In the genomic region with DNA sequence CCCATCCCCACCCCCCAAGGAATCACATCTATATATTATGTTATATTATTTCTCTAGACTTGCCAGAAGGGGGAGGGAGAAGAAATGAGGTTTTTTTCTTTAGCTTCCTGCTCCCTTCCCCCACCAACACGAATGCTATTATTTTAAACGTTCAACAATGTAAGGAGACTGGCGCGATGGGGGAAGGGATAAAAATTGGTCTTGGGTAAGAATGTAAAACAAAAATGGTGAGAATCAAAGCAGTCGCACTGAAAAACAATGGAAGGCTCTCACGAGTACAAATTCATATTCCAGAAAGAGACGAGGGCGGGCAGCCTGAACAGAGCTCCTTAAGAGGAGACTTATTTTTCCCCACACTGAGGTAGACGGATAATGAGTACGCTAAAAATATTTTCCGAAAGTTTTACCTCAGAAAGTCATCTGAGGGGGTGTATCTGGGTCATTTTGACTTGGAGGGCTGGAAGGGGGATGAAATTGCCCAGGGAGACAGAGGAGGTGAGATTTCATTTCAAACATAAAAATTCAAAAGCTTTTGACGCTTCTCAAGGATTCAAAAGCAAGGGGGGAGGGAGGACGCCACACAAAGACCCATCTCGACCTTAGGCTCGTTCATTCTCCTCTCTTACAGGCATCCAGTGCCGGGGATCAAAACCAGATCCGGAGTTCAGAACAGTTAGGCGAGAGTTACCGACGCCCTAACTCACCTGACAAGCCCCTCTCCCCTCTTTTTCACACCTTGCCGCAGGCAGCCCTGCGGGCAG, we compare ENCODE assay signal across 8 mouse cellular contexts. TPM values are rescaled to one million over a fixed set of nuclear protein-coding genes. Genes with fewer than 3 reads are reported as not detected.
DNase-seq lines count a peak whose midpoint lies in the region; ATAC-seq and TF ChIP-seq lines count a peak whose summit lies in the region.

No protein-coding gene starts in this region.

- no peaks in the 10 kb centered on the region for H3K27me3 ChIP-seq in MEL (ENCODE audit: control insufficient read depth in 1 of 2, insufficient read depth in 2 of 2, low read length in 2 of 2)
- H3K27me3 ChIP-seq in embryonic facial prominence, embryonic 12.5 days, result no peaks in the 10 kb centered on the region
- no peaks in the 10 kb centered on the region for H3K27me3 ChIP-seq in hindbrain, embryonic 13.5 days
- peaks cover 70% of the 10 kb centered on the region for H3K27me3 ChIP-seq in liver, embryonic 12.5 days (replicated peaks)
- no peaks in the 10 kb centered on the region for H3K27me3 ChIP-seq in neural tube, embryonic 13.5 days

- H3K4me2 ChIP-seq in embryonic facial prominence, embryonic 12.5 days (replicated peaks), result peak overlapping the region; percentile 80
- peak overlapping the region; percentile 94 for H3K4me2 ChIP-seq in hindbrain, embryonic 13.5 days
- H3K4me2 ChIP-seq in liver, embryonic 12.5 days, result peak overlapping the region; percentile 98
- peak overlapping the region; percentile 97 for H3K4me2 ChIP-seq in neural tube, embryonic 13.5 days

- H3K79me2 ChIP-seq in MEL (ENCODE audit: control insufficient read depth, insufficient read depth, low read length, poor library complexity), result peaks cover 15% of the 10 kb centered on the region

- peak in 1 of 2 experiments; percentile 37; a peak in 1 of 4 replicates for TF ChIP-seq POLR2A in MEL (IDR thresholded peaks at IDR 0.05; ENCODE audit: control insufficient read depth in 1 of 2, insufficient read depth in 1 of 2, low read depth in 1 of 2, low read length in 2 of 2, poor library complexity in 1 of 2)

- no peak for TF ChIP-seq RAD21 in MEL (IDR thresholded peaks at IDR 0.05; ENCODE audit: low read depth, low read length)

- H3K4me3 ChIP-seq in MEL (ENCODE audit: control insufficient read depth in 1 of 2, insufficient read depth in 1 of 2, low read depth in 2 of 2, low read length in 2 of 2), result peak overlapping the region; percentile 50 to 76
- H3K4me3 ChIP-seq in embryonic facial prominence, embryonic 12.5 days, result peak overlapping the region; percentile 93
- H3K4me3 ChIP-seq in hindbrain, embryonic 13.5 days, result peak overlapping the region; percentile 96
- H3K4me3 ChIP-seq in liver, embryonic 12.5 days, result peak overlapping the region; percentile 77
- peak overlapping the region; percentile 93 for H3K4me3 ChIP-seq in neural tube, embryonic 13.5 days

- under 1% methylated on average over 22 of the region's 22 CpGs for WGBS in embryonic facial prominence, embryonic 12.5 days
- under 1% methylated on average over 22 of the region's 22 CpGs for WGBS in hindbrain, embryonic 13.5 days
- whole genome bisulfite sequencing in liver, embryonic 12.5 days (ENCODE audit: insufficient replicate concordance), result under 1% methylated on average over 22 of the region's 22 CpGs
- under 1% methylated on average over 22 of the region's 22 CpGs for WGBS in neural tube, embryonic 13.5 days

- intact Hi-C loops in left cerebral cortex, postnatal 25 days (cut with DNase I), result loop anchor here (2.0 to 5.0 kb wide), 3 partner anchors 45 to 270 kb away; partner anchors contain the start of genes Cntrob, Per1 and Trappc1

- peak in 1 of 2 experiments; percentile 28; a peak in 3 of 4 replicates for TF ChIP-seq EP300 in MEL (IDR thresholded peaks at IDR 0.05; ENCODE audit: low read depth in 1 of 2, low read length in 2 of 2)

- H3K9ac ChIP-seq in MEL (ENCODE audit: control insufficient read depth, low read depth, low read length, poor library complexity, severe bottlenecking), result peak overlapping the region; percentile 88
- peak overlapping the region; percentile 100 for H3K9ac ChIP-seq in embryonic facial prominence, embryonic 12.5 days
- H3K9ac ChIP-seq in hindbrain, embryonic 13.5 days, result peak overlapping the region; percentile 100
- H3K9ac ChIP-seq in liver, embryonic 12.5 days, result peak overlapping the region; percentile 88
- peak overlapping the region; percentile 100 for H3K9ac ChIP-seq in neural tube, embryonic 13.5 days

- peak overlapping the region; percentile 83 for H3K27ac ChIP-seq in MEL (ENCODE audit: control insufficient read depth, low read depth, low read length)
- peak overlapping the region; percentile 100 for H3K27ac ChIP-seq in embryonic facial prominence, embryonic 12.5 days
- peak overlapping the region; percentile 100 for H3K27ac ChIP-seq in hindbrain, embryonic 13.5 days
- H3K27ac ChIP-seq in liver, embryonic 12.5 days, result peak overlapping the region; percentile 31
- peak overlapping the region; percentile 100 for H3K27ac ChIP-seq in neural tube, embryonic 13.5 days (replicated peaks)

- TF ChIP-seq CTCF in MEL (IDR thresholded peaks at IDR 0.05 in 2 of 3, conservative IDR thresholded peaks at IDR 0.05 in 1 of 3; ENCODE audit: control insufficient read depth in 1 of 3, insufficient read depth in 1 of 3, low read depth in 2 of 3, low read length in 3 of 3, poor library complexity in 1 of 3, severe bottlenecking in 1 of 3), result no peak

- H3K36me3 ChIP-seq in MEL (ENCODE audit: control insufficient read depth in 1 of 2, insufficient read depth in 2 of 2, low read length in 2 of 2), result peaks cover 0 to 15% of the 10 kb centered on the region in 2 experiments; a peak in 2 of 4 replicates
- H3K36me3 ChIP-seq in embryonic facial prominence, embryonic 12.5 days, result peaks cover 22% of the 10 kb centered on the region
- H3K36me3 ChIP-seq in hindbrain, embryonic 13.5 days, result peaks cover 24% of the 10 kb centered on the region
- 0 out of 2 replicates have a peak, but pooled peaks cover 3% of the 10 kb centered on the region for H3K36me3 ChIP-seq in liver, embryonic 12.5 days
- peaks cover 24% of the 10 kb centered on the region for H3K36me3 ChIP-seq in neural tube, embryonic 13.5 days

- H3K9me3 ChIP-seq in MEL (replicated peaks; ENCODE audit: insufficient read depth, low read length), result no peaks in the 10 kb centered on the region
- no peaks in the 10 kb centered on the region for H3K9me3 ChIP-seq in embryonic facial prominence, embryonic 12.5 days
- H3K9me3 ChIP-seq in hindbrain, embryonic 13.5 days, result no peaks in the 10 kb centered on the region
- H3K9me3 ChIP-seq in liver, embryonic 12.5 days (replicated peaks), result no peaks in the 10 kb centered on the region
- H3K9me3 ChIP-seq in neural tube, embryonic 13.5 days, result no peaks in the 10 kb centered on the region

- ATAC-seq in embryonic facial prominence, embryonic 12.5 days (ENCODE audit: insufficient number of reproducible peaks, insufficient read depth, low FRiP score, low TSS enrichment), result no peak; the same call in 1 of the 2 replicates
- ATAC-seq in hindbrain, embryonic 13.5 days (ENCODE audit: low FRiP score), result no peak
- ATAC-seq in liver, embryonic 12.5 days, result no peak
- no peak for ATAC-seq in neural tube, embryonic 13.5 days (ENCODE audit: low read depth)

- H3K4me1 ChIP-seq in MEL (ENCODE audit: control insufficient read depth in 1 of 2, insufficient read depth in 2 of 2, low read length in 2 of 2), result peaks cover 13 to 30% of the 10 kb centered on the region in 2 experiments
- peaks cover 52% of the 10 kb centered on the region for H3K4me1 ChIP-seq in embryonic facial prominence, embryonic 12.5 days
- peaks cover 63% of the 10 kb centered on the region for H3K4me1 ChIP-seq in hindbrain, embryonic 13.5 days (replicated peaks)
- H3K4me1 ChIP-seq in liver, embryonic 12.5 days, result peaks cover 77% of the 10 kb centered on the region
- peaks cover 65% of the 10 kb centered on the region for H3K4me1 ChIP-seq in neural tube, embryonic 13.5 days (replicated peaks)

- peak; percentile 47 to 69 for DNase-seq in left cerebral cortex, postnatal 25 days (ENCODE audit: low spot score in 2 of 2)
- DNase-seq in left cerebral cortex, adult 8-10 months (ENCODE audit: low spot score in 2 of 2), result no peak
- DNase-seq in MEL (ENCODE audit: low read depth, low spot score), result no peak
- DNase-seq in gastrocnemius, adult 8-10 months (ENCODE audit: low spot score in 2 of 2), result no peak

RNA-seq across cellular contexts. Expression of gene Chd3, which starts 2.2 kb away (rescaled TPM):
- 100 to 1,000 TPM; 449 to 474 TPM for total RNA-seq in left cerebral cortex, postnatal 25 days (2021)
- 100 to 1,000 TPM; 370 to 420 (median 387) TPM for total RNA-seq in left cerebral cortex, adult 8-10 months (2022)
- total RNA-seq in MEL (2012; rRNA removed), result 37.3 and 65.8 TPM in 2 replicates
- 10 to 100 TPM in 1 of 2 experiments, not detected in 1; 84.9 TPM for polyA plus RNA-seq in MEL (2012; ENCODE audit: insufficient read depth in 1 of 2, insufficient read length in 2 of 2, low read depth in 1 of 2, low replicate concordance in 2 of 2, missing spikeins in 1 of 2)
- 130 and 135 TPM in 2 replicates for polyA plus RNA-seq in embryonic facial prominence, embryonic 12.5 days (2016; fragmentation: Nextera tagmentation; extraction: Ambion mirVana)
- 92.4 and 93.5 TPM in 2 replicates for polyA plus RNA-seq in hindbrain, embryonic 13.5 days (2015; fragmentation: Nextera tagmentation; extraction: Ambion mirVana)
- 4.7 and 6.4 TPM in 2 replicates for polyA plus RNA-seq in liver, embryonic 12.5 days (2016; fragmentation: Nextera tagmentation; extraction: Ambion mirVana)
- 82.3 and 84.6 TPM in 2 replicates for polyA plus RNA-seq in neural tube, embryonic 13.5 days (2015; fragmentation: Nextera tagmentation; extraction: Ambion mirVana)
- total RNA-seq in gastrocnemius, adult 8-10 months (2022), result 1 to 10 TPM; 4.2 to 9.0 (median 5.5) TPM

RNA-seq across cellular contexts. Expression of gene Rnf227, which starts 26.8 kb away (rescaled TPM):
- total RNA-seq in left cerebral cortex, postnatal 25 days (2021), result 100 to 1,000 TPM; 141 to 143 TPM
- 100 to 1,000 TPM; 160 to 180 (median 169) TPM for total RNA-seq in left cerebral cortex, adult 8-10 months (2022)
- total RNA-seq in MEL (2012; rRNA removed), result 6.4 and 11.5 TPM in 2 replicates
- polyA plus RNA-seq in MEL (2012; ENCODE audit: insufficient read depth in 1 of 2, insufficient read length in 2 of 2, low read depth in 1 of 2, low replicate concordance in 2 of 2, missing spikeins in 1 of 2), result 10 to 100 TPM in 1 of 2 experiments, not detected in 1; 12.4 TPM
- polyA plus RNA-seq in embryonic facial prominence, embryonic 12.5 days (2016; fragmentation: Nextera tagmentation; extraction: Ambion mirVana), result 24.1 and 25.0 TPM in 2 replicates
- 163 and 166 TPM in 2 replicates for polyA plus RNA-seq in hindbrain, embryonic 13.5 days (2015; fragmentation: Nextera tagmentation; extraction: Ambion mirVana)
- polyA plus RNA-seq in liver, embryonic 12.5 days (2016; fragmentation: Nextera tagmentation; extraction: Ambion mirVana), result 1.5 and 1.7 TPM in 2 replicates
- polyA plus RNA-seq in neural tube, embryonic 13.5 days (2015; fragmentation: Nextera tagmentation; extraction: Ambion mirVana), result 131 and 136 TPM in 2 replicates
- under 1 TPM in 1 of 4 experiments, not detected in 3; 0.22 TPM for total RNA-seq in gastrocnemius, adult 8-10 months (2022)

RNA-seq across cellular contexts. Expression of gene Naa38, which starts 28.3 kb away (rescaled TPM):
- 100 to 1,000 TPM; 105 to 109 TPM for total RNA-seq in left cerebral cortex, postnatal 25 days (2021)
- 100 to 1,000 TPM in 3 of 4 experiments, 10 to 100 TPM in 1; 99.9 to 140 (median 114) TPM for total RNA-seq in left cerebral cortex, adult 8-10 months (2022)
- 190 and 191 TPM in 2 replicates for total RNA-seq in MEL (2012; rRNA removed)
- polyA plus RNA-seq in MEL (2012; ENCODE audit: insufficient read depth in 1 of 2, insufficient read length in 2 of 2, low read depth in 1 of 2, low replicate concordance in 2 of 2, missing spikeins in 1 of 2), result 100 to 1,000 TPM in 1 of 2 experiments, not detected in 1; 173 TPM
- 126 and 129 TPM in 2 replicates for polyA plus RNA-seq in embryonic facial prominence, embryonic 12.5 days (2016; fragmentation: Nextera tagmentation; extraction: Ambion mirVana)
- 103 and 105 TPM in 2 replicates for polyA plus RNA-seq in hindbrain, embryonic 13.5 days (2015; fragmentation: Nextera tagmentation; extraction: Ambion mirVana)
- polyA plus RNA-seq in liver, embryonic 12.5 days (2016; fragmentation: Nextera tagmentation; extraction: Ambion mirVana), result 111 and 119 TPM in 2 replicates
- 112 and 117 TPM in 2 replicates for polyA plus RNA-seq in neural tube, embryonic 13.5 days (2015; fragmentation: Nextera tagmentation; extraction: Ambion mirVana)
- total RNA-seq in gastrocnemius, adult 8-10 months (2022), result 10 to 100 TPM; 73.2 to 78.1 (median 75.7) TPM

RNA-seq across cellular contexts. Expression of gene Cyb5d1, which starts 28.4 kb away (rescaled TPM):
- total RNA-seq in left cerebral cortex, postnatal 25 days (2021), result 10 to 100 TPM; 35.9 to 41.3 TPM
- 10 to 100 TPM; 38.0 to 43.7 (median 42.5) TPM for total RNA-seq in left cerebral cortex, adult 8-10 months (2022)
- total RNA-seq in MEL (2012; rRNA removed), result 26.8 and 39.6 TPM in 2 replicates
- 10 to 100 TPM in 1 of 2 experiments, not detected in 1; 21.3 TPM for polyA plus RNA-seq in MEL (2012; ENCODE audit: insufficient read depth in 1 of 2, insufficient read length in 2 of 2, low read depth in 1 of 2, low replicate concordance in 2 of 2, missing spikeins in 1 of 2)
- polyA plus RNA-seq in embryonic facial prominence, embryonic 12.5 days (2016; fragmentation: Nextera tagmentation; extraction: Ambion mirVana), result 44.6 and 50.0 TPM in 2 replicates
- 34.9 and 35.5 TPM in 2 replicates for polyA plus RNA-seq in hindbrain, embryonic 13.5 days (2015; fragmentation: Nextera tagmentation; extraction: Ambion mirVana)
- 15.1 and 15.7 TPM in 2 replicates for polyA plus RNA-seq in liver, embryonic 12.5 days (2016; fragmentation: Nextera tagmentation; extraction: Ambion mirVana)
- 36.2 and 39.2 TPM in 2 replicates for polyA plus RNA-seq in neural tube, embryonic 13.5 days (2015; fragmentation: Nextera tagmentation; extraction: Ambion mirVana)
- 10 to 100 TPM; 33.2 to 38.0 (median 36.7) TPM for total RNA-seq in gastrocnemius, adult 8-10 months (2022)

RNA-seq across cellular contexts. Expression of gene Tmem88, which starts 31.0 kb away (rescaled TPM):
- total RNA-seq in left cerebral cortex, postnatal 25 days (2021), result 1 to 10 TPM; 3.6 to 3.8 TPM
- total RNA-seq in left cerebral cortex, adult 8-10 months (2022), result 1 to 10 TPM; 3.3 to 4.8 (median 3.5) TPM
- total RNA-seq in MEL (2012; rRNA removed), result 0.39 TPM in 2 replicates
- under 1 TPM in 1 of 2 experiments, not detected in 1; 0.45 TPM for polyA plus RNA-seq in MEL (2012; ENCODE audit: insufficient read depth in 1 of 2, insufficient read length in 2 of 2, low read depth in 1 of 2, low replicate concordance in 2 of 2, missing spikeins in 1 of 2)
- polyA plus RNA-seq in embryonic facial prominence, embryonic 12.5 days (2016; fragmentation: Nextera tagmentation; extraction: Ambion mirVana), result 18.1 and 21.3 TPM in 2 replicates
- polyA plus RNA-seq in hindbrain, embryonic 13.5 days (2015; fragmentation: Nextera tagmentation; extraction: Ambion mirVana), result 7.1 and 8.7 TPM in 2 replicates
- 14.4 and 15.4 TPM in 2 replicates for polyA plus RNA-seq in liver, embryonic 12.5 days (2016; fragmentation: Nextera tagmentation; extraction: Ambion mirVana)
- polyA plus RNA-seq in neural tube, embryonic 13.5 days (2015; fragmentation: Nextera tagmentation; extraction: Ambion mirVana), result 7.8 and 8.4 TPM in 2 replicates
- 1 to 10 TPM; 4.1 to 4.6 (median 4.1) TPM for total RNA-seq in gastrocnemius, adult 8-10 months (2022)

Comparison
In these comparisons a context has a peak if more than half of its experiments do, and no peak if none do; other contexts are left out.
1. DNase-seq: peak in left cerebral cortex, postnatal 25 days (2 of 2); none in left cerebral cortex, adult 8-10 months (0 of 2), MEL (single experiment) and gastrocnemius, adult 8-10 months (0 of 2).
2. H3K27ac ChIP-seq: peak in every context shown above with its lines; median percentile 100 in embryonic facial prominence, embryonic 12.5 days; 100 in hindbrain, embryonic 13.5 days; 100 in neural tube, embryonic 13.5 days; 83 in MEL; 31 in liver, embryonic 12.5 days.
3. Peak in every context shown above with its lines, with median percentiles within 50 percentile points of each other: H3K4me3 ChIP-seq, H3K9ac ChIP-seq and H3K4me2 ChIP-seq.